Mouse (Mus musculus) testis, adult 2 months (tissue): ENCODE results near the gene Sema7a. TPM values are rescaled to one million over a fixed set of nuclear protein-coding genes. Genes with fewer than 3 reads are reported as not detected.

ENCODE experiments used
- H3K27ac ChIP-seq: fragments of 200-500 bp; 2 replicates; pipeline ENCODE4 v1.5.1; 2012; ENCODE audit warnings: low read depth, low read length; ENCODE audit not compliant: control insufficient read depth, insufficient read depth
- H3K27me3 ChIP-seq: fragments of 200-500 bp; 2 replicates; pipeline ENCODE4 v1.6.1; 2012; ENCODE audit warnings: mild to moderate bottlenecking, low read length, moderate library complexity; ENCODE audit not compliant: control insufficient read depth, insufficient read depth
- H3K36me3 ChIP-seq: fragments of 200-500 bp; 2 replicates; pipeline ENCODE4 v1.6.1; 2012; ENCODE audit warnings: mild to moderate bottlenecking, low read length; ENCODE audit not compliant: control insufficient read depth, insufficient read depth
- H3K4me1 ChIP-seq: fragments of 200-500 bp; 2 replicates; pipeline ENCODE4 v1.6.1; 2012; ENCODE audit warnings: low read length; ENCODE audit not compliant: control insufficient read depth, insufficient read depth
- H3K4me3 ChIP-seq: fragments of 200-500 bp; 2 replicates; pipeline ENCODE4 v1.5.1; 2012; ENCODE audit warnings: low read depth, mild to moderate bottlenecking, low read length, moderate library complexity, mixed read lengths; ENCODE audit not compliant: control insufficient read depth
- CTCF ChIP-seq: fragments of 200-500 bp; IDR thresholded peaks from 2 replicates; pipeline ENCODE4 v1.5.1; 2012; ENCODE audit warnings: low read depth, mild to moderate bottlenecking, inconsistent platforms, low read length, moderate library complexity; ENCODE audit not compliant: control insufficient read depth, insufficient read depth, insufficient replicate concordance
- POLR2A ChIP-seq: fragments of 200-500 bp; IDR thresholded peaks from 2 replicates; pipeline ENCODE4 v1.6.1; 2012; ENCODE audit warnings: low read depth, mild to moderate bottlenecking, inconsistent platforms, low read length, moderate library complexity; ENCODE audit not compliant: control insufficient read depth
- polyA plus RNA-seq: library from polyadenylated mRNA; depleted of rRNA; stranded (reverse); fragments of >200 nt; gene quantifications from 2 replicates; pipeline ENCODE4 v1.2.3, GENCODE M21; 2012

The Sema7a gene
- polyA plus RNA-seq, 1 experiment, result 27.9 TPM

DNA sequence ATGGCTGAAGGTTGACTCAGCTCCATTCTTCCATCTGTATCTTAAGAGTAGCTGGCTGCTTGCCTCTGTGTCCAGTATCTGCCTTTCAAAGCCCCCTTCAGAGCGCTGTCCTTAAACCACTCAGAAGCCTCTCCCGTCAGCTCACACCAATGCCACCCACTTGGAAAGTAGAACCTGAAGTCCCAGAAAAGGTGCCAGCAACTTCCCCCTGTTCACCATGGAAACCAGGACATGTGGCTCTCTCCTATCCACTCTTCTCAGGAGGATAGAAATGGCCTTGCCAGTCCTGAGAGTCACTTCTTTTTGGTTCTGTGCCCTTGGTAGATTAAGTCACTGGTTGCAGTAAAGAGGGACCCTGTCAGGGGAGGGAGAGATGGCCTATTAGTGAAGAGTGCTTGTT lies 58.8 kb downstream of the Sema7a start:
- TF ChIP-seq POLR2A (no peak), CTCF (no peak)
- H3K36me3 ChIP-seq, result no peaks in the 10 kb centered on the region
- peaks cover 4% of the 10 kb centered on the region for H3K4me1 ChIP-seq
- H3K27me3 ChIP-seq, result no peaks in the 10 kb centered on the region
- no peak overlapping the region for H3K4me3 ChIP-seq
- no peak overlapping the region for H3K27ac ChIP-seq

DNA sequence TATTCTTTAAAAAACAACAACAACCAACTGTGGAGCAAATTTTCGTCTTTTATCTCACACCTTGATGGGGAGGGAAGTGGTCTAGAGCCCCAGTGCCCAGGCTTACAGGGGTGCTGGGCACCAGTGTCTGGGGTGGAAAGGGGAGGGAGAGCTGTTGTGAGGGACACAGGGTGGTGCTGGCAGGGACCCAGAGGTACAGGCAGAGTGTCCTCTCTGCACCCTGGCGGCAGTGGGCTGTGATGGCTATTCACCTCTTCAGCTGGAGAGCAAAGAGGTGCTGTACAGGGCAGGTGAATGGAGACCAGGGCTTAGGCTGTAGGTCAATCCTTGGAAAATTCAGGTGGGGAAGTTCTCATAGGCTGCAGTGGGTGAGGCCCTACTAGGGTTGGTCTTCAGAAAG lies 59.8 kb downstream of the Sema7a start:
- H3K36me3 ChIP-seq, result no peaks in the 10 kb centered on the region
- TF ChIP-seq CTCF (no peak), POLR2A (no peak)

GRCm38 (mm10) chr9:58003272-58003671 lies 63.4 kb downstream of the Sema7a start:
- H3K4me1 ChIP-seq, result no peaks in the 10 kb centered on the region; the same call in 1 of the 2 replicates
- H3K36me3 ChIP-seq, result no peaks in the 10 kb centered on the region
- H3K4me3 ChIP-seq, result no peak overlapping the region
- TF ChIP-seq POLR2A (no peak), CTCF (no peak)
- no peak overlapping the region for H3K27ac ChIP-seq
- no peaks in the 10 kb centered on the region for H3K27me3 ChIP-seq

More for the DNA sequence above, 59.8 kb downstream of the Sema7a start:
- peaks cover 4% of the 10 kb centered on the region for H3K4me1 ChIP-seq
- no peaks in the 10 kb centered on the region for H3K27me3 ChIP-seq
- H3K27ac ChIP-seq, result no peak overlapping the region
- no peak overlapping the region for H3K4me3 ChIP-seq

DNA sequence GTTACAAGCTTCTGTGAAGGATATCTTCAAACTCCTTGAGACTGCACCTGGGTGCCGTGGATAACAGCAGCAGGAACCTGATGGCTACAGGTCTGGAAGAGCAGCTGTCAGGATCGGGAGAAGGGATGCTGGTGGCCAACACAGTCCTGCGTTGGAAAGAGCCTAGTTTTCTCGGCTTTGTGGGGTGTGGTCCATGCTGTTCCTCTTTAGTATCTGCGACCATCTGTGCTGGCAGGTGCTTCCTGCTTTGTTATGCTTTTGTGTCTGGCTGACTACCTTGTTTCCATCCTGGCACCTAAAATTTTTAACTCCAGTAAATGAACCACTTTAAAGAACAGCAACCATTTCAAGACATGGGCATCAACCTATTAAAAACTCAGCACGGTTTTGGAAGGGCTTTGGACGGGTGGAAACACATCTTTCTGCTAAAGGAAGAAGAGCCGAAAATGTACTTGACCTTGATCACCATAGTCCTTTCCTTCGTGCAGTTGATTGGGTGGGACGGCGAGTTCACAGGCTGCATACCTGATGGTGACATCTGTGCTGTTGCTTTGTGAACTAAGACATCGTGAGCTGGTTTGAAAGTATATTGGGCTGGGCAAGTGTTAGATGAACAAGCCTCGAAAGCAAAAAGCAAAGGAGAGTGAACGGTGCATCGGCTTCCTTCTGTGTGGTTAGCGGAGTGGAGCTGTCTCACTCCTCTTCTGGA lies 66.0 kb downstream of the Sema7a start, which contains the start of gene Cyp11a1:
Gene Cyp11a1 (plus strand): TSS at position 659 of the 709 bp plus-strand sequence.
- Histone ChIP-seq H3K4me3 (no peak within 1 kb of the TSS), H3K4me1 (no peaks in the 10 kb centered on the region; the same call in 1 of the 2 replicates), H3K27me3 (no peaks in the 10 kb centered on the region), H3K27ac (no peak within 1 kb of the TSS), H3K36me3 (no peaks in the 10 kb centered on the region)
- TF ChIP-seq POLR2A (no peak), CTCF (no peak)

GRCm38 (mm10) chr9:58008336-58009014 lies 68.6 kb downstream of the Sema7a start:
- TF ChIP-seq CTCF (no peak), POLR2A (0 out of 2 replicates have a peak, but pooled peaks have one; percentile 18)
- peak overlapping the region; percentile 86 for H3K27ac ChIP-seq
- H3K27me3 ChIP-seq, result no peaks in the 10 kb centered on the region
- no peak overlapping the region for H3K4me3 ChIP-seq
- no peaks in the 10 kb centered on the region for H3K36me3 ChIP-seq
- no peaks in the 10 kb centered on the region; the same call in 1 of the 2 replicates for H3K4me1 ChIP-seq

DNA sequence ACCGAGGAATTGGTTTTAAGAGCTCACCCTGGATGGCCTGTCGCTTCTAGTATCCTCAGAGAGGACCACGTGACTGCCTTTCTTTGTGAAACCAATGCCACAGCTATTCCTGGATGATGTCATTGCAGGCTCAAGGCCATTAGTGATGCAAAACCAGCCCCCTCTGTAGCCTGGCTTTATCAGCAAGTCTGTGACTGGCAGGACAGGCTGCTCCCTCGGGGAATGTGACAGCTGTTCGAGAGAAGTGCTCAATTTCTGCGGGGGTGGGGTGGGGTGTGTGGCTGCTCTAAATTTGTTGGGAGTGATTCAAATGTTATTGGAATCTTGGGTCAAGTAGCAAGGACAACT lies 69.1 kb downstream of the Sema7a start:
- Histone ChIP-seq H3K36me3 (no peaks in the 10 kb centered on the region), H3K4me3 (no peak overlapping the region), H3K27me3 (no peaks in the 10 kb centered on the region), H3K4me1 (no peaks in the 10 kb centered on the region; the same call in 1 of the 2 replicates), H3K27ac (peak overlapping the region; percentile 86)
- TF ChIP-seq POLR2A, result no peak
- TF ChIP-seq CTCF, result no peak

DNA sequence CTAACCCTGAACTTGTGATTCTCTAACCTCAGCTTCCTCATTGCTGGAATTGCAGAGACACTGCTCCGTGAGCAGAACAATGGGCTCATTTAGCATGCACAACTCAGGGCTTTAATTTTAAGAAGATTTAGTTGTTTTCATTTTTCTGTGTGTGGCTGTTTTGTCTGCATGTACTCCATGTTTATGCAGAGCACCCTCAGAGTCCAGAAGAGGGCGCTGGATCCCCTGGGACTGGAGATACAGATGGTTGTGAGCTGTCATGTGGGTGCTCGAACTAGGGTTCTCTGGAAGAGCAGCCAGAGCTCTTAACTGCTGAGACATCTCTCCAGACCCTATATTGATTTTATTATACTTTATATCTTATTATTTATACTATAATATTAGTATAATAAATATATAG lies 69.7 kb downstream of the Sema7a start:
- H3K36me3 ChIP-seq, result no peaks in the 10 kb centered on the region
- no peaks in the 10 kb centered on the region for H3K27me3 ChIP-seq
- H3K27ac ChIP-seq, result no peak overlapping the region; the same call in 1 of the 2 replicates
- H3K4me3 ChIP-seq, result no peak overlapping the region
- no peaks in the 10 kb centered on the region; the same call in 1 of the 2 replicates for H3K4me1 ChIP-seq
- no peak for TF ChIP-seq CTCF
- TF ChIP-seq POLR2A, result no peak
